Mouse (Mus musculus): ENCODE measurements at regions not wholly inside any gene's neighbourhood (a gene's known extent, or its start where the extent isn't known, plus 50 kb on each side); places are given as distances from the start of the nearest gene placed in this dataset.

- TF ChIP-seq CTCF (IDR thresholded peaks at IDR 0.05 in 2 of 3, conservative IDR thresholded peaks at IDR 0.05 in 1 of 3; ENCODE audit: control insufficient read depth in 1 of 3, insufficient read depth in 1 of 3, low read depth in 2 of 3, low read length in 3 of 3, poor library complexity in 1 of 3, severe bottlenecking in 1 of 3) (no peak), POLR2A (IDR thresholded peaks at IDR 0.05; ENCODE audit: control insufficient read depth in 1 of 2, insufficient read depth in 1 of 2, low read depth in 1 of 2, low read length in 2 of 2, poor library complexity in 1 of 2) (no peak), JUND (IDR thresholded peaks at IDR 0.05; ENCODE audit: low read depth, low read length) (no peak), GATA1 (IDR thresholded peaks at IDR 0.05; ENCODE audit: low read depth, low read length) (no peak), USF1 (IDR thresholded peaks at IDR 0.05; ENCODE audit: low read depth, low read length) (no peak), ZNF384 (IDR thresholded peaks at IDR 0.05; ENCODE audit: low read depth, low read length) (no peak), MYC (IDR thresholded peaks at IDR 0.05; ENCODE audit: low read depth, low read length) (no peak), BHLHE40 (IDR thresholded peaks at IDR 0.05; ENCODE audit: borderline replicate concordance, low read depth, low read length) (no peak), EP300 (IDR thresholded peaks at IDR 0.05; ENCODE audit: low read depth in 1 of 2, low read length in 2 of 2) (no peak), SMC3 (IDR thresholded peaks at IDR 0.05; ENCODE audit: low read depth, low read length) (no peak), MAX (IDR thresholded peaks at IDR 0.05; ENCODE audit: low read length) (no peak), ELF1 (IDR thresholded peaks at IDR 0.05; ENCODE audit: low read depth, low read length) (no peak), KAT2A (conservative IDR thresholded peaks at IDR 0.05; ENCODE audit: low read depth, low read length) (no peak)
These were observed 829.1 kb downstream of the Efnb2 start for GRCm38 (mm10) chr8:7831948-7832347.
